Mouse (Mus musculus) spleen, adult 2 months (tissue): ENCODE data around the gene Hdhd3.

ENCODE experiments used
- CTCF ChIP-seq: fragments of 200-500 bp; IDR thresholded peaks from 2 replicates; pipeline ENCODE4 v1.5.1; 2011; ENCODE audit warnings: mild to moderate bottlenecking, inconsistent platforms; ENCODE audit not compliant: insufficient read depth, insufficient read length, insufficient replicate concordance; ENCODE audit errors: extremely low read depth
- POLR2A ChIP-seq: fragments of 200-500 bp; IDR thresholded peaks from 2 replicates; pipeline ENCODE4 v1.6.1; 2011; ENCODE audit warnings: low read depth, low read length, inconsistent platforms

DNA sequence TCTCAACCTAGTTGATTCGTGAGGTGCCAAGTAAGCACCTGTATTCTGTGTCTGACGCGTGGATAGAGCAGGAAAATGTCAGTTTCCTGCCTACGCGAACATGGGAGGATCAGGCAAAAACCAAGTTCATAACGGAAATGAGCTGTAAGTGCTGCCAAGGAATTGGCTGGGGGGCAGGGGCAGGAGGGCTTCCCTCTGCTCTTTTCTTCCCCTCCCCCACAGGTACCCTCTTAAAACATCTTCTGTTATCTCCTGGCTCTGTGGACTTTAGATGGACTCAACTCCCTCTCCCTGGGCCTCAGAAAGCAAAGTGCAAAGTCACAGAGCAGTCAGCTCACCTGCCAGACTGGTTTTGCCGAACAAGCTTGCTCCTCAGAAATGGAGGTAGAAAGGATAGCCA, 298 bp downstream of the Hdhd3 start:
- no peak for TF ChIP-seq POLR2A
- TF ChIP-seq CTCF = no peak
